Mouse (Mus musculus) layer of hippocampus, adult 8-10 months (tissue): Measurements from ENCODE around the gene Bloc1s4. TPM values are rescaled to one million over a fixed set of nuclear protein-coding genes. Genes with fewer than 3 reads are reported as not detected.

Experiments
- DNase-seq, 2 experiments: peaks; one replicate each; pipeline ENCODE4 v3.0.0; 2022; ENCODE audit warnings: low spot score in 2 of 2
- total RNA-seq, 4 experiments: library from RNA; stranded (reverse); gene quantifications; 2 replicates each; pipeline ENCODE4 v1.2.4; 2022

The Bloc1s4 gene
- total RNA-seq, 4 experiments from 2014 or later = 14.4 to 21.4 (median 18.5) TPM

DNA sequence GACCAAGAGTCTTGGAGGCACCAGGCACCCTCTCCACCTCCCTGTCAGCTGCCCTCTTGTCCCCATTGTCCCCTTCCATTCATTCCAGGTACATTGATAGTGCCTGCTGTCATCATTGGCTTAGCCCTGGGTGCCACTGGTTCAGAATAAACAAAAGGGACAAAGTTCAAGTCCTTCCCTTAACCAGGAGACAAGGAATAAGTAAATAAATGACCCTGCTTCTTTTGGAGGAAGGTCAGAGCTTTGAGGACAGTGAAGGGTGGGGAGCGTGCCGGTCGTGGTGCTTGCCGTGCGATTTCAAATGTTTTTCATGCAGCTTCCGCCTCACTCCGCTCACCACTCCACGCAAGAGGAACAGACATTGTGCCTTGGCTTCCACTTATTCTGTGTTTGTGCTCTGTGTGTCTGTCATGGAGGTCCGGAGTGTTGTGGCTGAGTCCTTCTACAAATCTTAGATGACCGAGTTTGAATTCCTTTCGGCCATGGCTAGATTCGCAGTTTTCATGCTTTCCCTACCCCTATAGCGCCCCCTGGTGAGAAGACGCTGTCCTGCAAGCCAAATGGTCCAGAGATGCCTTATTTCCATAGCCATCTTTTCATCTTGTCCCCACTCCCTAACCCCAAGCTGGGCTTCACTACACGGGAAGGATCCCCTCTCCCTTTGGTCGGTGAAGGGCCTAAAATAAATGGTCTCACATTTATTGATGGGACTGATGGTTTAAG lies 6.2 kb downstream of the Bloc1s4 start:
- peak; percentile 60 to 87 for DNase-seq

DNA sequence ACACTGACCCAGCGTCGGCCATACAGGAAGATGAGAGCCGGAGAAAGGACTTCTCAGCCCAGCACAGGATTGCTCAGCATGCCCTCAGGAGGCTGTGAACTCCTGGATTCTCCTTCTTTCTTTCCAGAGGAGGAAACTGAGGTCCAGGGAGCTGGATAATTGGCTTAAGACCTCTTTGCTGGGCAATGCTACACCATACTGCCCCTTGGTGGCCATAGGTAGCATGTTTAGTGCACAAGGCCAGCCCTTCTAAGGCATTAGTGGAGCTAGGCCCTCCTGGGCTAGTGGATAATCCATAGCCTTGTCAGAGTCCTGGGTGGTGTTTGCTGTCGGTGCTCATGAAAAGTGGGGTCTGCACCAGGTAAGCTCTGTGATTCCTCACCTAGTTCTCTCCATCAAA lies 8.6 kb downstream of the Bloc1s4 start:
- DNase-seq = no peak

DNA sequence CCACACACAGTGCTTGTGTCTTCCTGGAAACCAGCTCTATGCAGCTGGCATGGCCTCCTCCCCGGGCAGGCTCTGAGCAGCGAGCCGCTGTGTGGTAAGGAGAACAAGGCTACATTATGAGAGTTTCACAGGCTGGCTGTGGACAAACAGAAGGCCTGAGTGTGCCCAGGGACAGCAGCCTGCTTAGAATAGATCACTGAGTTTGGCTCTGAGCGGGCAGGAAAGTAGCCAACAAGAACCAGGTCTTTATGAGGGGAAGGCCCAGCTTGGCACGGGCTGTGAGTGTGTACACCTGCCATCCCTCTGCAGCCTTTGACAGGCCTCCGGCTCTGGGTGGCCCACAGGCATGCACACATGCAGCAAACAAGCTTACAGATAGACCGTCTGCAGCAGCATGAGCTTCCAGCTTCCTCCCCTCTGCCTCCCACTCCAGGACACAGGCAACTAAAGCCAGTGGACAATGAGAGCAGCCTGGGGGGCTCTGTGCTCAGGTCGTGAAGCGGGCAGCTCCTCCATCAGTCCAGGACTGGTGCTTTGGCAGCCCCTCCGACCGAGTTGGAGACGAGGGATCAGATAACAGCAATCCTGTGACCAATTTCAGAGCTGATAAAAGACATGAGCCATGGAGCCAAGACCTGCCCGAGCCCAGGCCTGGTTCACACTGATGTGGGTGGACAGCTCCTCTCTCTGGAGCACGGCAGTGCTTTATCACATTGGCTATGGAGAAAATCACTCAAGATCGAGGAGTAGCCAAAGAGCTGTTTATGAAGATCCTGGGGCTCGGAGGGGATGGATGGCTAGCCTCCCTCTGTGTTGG lies 9.4 kb downstream of the Bloc1s4 start:
- peak; percentile 74 to 89 for DNase-seq

DNA sequence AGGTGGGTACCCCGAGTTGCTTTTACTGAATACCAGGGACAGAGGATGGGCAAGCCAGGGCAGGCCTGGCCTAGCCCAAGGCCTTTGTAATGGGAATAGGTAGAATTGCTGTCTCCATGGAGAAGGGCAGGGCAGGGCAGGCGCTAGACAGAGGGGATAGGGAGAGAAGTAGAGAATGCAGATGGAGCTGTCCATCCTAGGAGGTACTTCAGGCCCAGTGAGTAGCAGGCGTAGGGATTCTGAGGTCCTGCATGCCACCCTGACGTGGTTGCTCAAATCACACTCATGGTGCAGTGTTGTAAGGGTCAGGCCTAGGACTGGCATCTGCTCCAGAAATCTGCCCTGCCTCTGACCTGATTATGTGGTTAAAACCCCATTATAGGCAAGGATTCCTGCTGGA lies 10.7 kb downstream of the Bloc1s4 start:
- no peak for DNase-seq

DNA sequence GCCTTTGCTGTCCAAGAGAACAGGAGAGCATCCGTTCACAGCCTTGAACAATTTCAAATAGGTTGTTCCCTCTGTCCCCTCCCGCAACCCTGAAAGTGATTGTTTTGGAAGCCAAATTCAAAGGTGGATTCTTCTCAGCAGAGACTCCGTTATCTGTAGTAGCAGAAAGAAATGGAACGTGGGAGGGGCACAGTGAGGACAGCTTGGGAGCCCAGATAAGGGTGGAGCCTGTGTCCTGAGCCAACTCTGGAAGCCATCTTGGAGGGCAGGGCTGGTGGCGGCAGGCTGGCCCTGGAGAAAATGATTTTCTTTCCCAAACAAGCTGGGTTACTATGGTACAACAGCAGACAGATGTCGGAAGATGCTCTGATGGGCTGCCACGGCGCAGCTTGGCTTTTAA lies 12.4 kb downstream of the Bloc1s4 start:
- no peak for DNase-seq

DNA sequence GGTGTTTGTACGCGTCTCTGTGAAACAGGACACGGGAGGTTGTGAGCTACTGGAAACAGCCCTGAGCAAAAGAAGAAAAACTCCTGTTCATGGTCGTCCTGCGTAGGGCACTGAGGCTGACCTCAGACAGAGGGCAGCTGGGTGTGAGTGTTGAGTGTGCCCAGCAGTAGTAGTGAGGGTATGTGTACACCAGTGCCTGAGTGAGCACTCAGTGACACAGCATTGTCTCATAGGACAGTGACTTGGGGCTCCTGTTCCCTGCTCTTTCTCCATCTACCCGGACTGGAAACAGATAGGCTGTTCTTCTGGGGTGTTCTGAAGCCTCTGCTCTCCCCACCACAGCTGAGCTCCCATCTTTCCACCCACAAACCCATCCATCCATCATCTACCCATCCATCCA lies 13.3 kb downstream of the Bloc1s4 start:
- no peak for DNase-seq

DNA sequence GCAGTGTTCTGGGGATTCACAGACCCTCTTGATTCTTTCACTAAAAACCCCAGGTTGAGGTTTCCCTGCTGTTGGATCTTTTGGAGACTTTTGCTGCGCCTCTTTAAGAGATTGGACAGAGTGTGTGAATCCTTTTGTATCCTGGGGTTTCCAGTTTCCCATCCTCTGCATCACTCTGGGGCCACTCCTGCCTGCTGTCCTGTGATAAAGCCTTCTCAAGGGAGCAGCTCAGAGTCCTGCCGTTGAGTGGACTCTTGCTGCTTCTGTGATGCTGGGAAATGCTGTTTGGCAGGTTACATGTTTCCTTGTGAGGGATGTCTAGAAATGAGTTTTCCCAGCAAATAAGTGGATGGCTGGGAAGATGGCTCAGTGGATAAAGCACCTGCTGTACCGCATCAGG lies 15.0 kb downstream of the Bloc1s4 start:
- DNase-seq = no peak

DNA sequence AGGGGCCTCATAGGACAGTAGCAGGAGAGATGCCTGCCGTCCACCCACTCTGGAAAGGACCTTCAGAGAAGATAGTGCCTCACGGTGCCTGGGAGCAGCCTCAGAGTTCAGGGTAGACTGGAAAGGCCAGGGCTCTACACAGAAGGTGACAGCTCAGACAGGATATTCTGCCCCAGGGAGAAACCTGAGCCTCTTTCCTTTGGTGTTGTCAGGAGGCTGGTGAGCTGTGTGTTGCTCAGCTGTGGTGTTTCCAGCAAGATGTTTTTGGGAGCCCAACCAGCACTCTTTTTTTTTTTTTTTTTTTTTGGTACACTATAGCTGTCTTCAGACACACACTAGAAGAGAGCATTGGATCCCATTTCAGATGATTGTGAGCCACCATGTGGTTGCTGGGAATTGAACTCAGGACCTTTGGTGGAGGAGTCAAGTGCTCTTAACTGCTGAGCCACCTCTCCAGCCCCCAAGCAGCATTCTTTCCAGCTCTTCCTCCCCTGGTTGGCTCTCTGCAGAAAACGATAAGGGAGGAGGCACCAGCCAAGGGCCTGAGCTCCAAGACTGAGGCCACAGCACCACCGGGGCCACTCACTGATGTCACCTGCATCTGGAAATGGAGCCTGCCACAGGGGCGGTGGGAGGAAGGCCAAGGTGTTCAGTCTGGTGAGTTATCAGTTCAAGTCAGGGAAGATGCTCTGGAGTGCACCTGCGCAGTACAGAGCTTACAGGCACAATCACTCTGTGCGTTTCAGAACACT lies 16.4 kb downstream of the Bloc1s4 start:
- no peak for DNase-seq

DNA sequence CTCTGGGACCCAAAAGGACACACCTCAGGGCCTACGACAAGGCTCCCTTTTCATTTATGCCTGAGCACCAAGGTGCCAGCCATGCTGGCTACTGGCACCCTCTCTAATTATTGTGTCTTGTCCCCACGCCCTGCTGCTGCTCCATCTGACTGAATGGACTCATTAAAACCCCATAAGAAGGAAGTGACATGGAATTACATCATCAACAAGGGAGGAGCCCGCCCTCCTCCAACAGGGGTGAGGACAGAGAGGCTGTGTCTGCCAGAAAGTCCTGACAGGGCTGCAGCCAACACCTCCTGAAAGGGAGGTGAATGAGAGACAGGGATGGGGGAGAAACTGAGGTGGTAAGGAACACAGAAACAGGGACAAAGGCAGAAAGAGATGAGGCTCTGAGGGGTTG lies 17.8 kb downstream of the Bloc1s4 start:
- no peak for DNase-seq

DNA sequence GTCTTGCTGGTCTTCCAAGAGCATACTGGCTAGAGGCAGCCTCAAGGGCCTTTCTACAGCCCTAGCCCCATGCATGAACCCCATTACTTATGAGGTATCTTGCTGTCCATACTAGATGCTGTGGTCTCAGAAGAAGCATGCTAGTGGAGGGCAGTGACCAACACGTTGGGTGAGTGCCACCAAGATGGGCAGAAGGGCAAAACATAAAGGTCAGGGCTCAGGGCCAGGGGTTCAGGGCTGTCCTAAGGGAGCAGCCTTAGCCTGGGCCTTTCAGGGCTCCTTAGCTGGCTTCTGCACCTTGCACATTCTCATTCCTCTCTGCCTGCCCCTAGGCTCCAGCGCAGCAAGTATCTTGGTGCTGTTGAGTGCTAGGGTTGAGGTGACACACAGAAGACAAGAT lies 18.5 kb downstream of the Bloc1s4 start:
- DNase-seq = no peak

DNA sequence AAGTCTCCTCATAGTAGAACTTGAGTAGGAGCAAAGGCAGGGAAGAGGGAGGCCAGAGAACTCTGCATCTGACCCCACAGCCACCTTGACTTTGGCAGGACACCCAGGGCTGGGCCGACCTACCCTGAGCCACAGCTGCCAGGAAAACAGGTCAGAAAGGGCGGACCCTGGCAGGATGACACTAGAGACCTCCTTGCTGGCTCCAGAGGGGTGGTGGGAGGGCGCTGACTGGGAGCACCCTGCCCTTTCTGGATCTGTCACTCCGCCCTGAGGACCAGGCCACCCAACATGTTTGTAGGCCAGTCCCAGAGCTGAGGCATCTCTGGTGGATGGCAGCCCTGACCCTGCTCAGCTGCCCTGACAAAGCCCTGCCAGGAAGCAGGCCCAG lies 19.4 kb downstream of the Bloc1s4 start:
- DNase-seq = no peak

DNA sequence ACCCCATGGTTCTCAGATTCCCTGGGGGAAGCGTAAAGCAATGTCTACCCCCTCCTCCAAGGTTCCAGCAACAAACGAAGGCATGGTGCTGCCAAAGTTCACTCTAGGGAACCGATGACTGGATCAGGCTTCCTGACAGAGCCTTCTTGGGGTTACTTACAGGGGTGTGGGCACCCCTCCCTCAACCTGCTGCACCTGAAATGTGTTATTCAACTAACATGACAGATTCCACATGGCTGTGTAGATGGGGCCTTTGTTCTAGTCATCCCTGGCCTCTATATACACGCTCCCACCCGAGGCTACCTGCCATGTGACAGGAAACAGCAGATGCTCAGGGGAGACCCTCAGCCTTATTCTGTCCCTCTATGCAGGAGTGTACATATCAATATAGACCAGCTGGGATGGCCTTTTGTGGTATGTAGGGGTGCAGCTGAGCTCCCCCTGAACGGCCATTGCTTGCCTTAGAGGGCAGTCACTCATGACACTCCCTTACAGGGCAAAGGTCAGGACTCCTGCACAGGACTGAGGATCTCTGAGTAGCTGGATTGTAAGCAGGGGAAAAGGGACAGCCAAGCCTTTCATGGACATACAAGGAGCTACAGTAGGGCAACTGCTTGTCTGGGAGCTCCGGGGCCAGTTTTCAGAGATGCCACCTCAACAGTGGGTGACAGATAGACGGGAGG lies 19.9 kb downstream of the Bloc1s4 start:
- no peak for DNase-seq

DNA sequence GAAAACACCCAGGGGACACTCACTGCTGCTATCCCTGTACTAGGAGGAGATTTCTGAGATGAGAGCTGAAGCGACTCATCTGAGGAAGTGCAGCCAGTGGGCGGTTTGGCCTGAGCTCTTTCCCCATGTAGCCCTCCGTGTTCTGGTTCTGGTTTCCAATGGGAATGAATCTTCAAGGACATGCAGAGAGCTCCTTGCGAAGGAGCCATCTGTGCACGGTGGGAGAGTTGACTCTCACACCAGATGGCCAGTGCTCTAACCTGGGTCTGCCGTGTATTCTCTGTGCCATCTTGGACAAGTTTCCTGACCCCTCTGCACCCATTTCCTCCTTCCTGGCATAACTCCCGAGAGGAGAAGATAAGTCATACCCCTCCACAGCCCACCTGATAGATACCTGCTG lies 20.7 kb downstream of the Bloc1s4 start:
- DNase-seq = no peak

DNA sequence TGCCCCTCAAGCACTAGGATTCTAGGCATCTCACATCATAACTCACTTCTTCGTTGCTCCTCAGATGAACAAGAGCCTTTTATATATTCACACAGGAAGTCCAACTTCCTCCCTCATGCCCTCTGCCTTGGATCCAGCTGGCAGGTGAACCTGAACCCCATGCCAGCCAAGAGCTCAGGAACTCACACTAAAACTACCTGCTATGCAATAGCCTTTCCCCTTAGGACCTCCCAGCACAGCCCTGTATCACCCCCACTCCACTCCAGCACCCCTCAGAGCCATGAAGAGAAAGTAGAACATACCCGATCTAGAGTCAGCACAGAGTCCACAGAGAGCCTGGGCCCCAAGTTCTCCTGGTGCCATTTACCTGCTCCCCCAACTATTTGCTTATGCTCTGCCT lies 21.3 kb downstream of the Bloc1s4 start:
- DNase-seq = no peak

DNA sequence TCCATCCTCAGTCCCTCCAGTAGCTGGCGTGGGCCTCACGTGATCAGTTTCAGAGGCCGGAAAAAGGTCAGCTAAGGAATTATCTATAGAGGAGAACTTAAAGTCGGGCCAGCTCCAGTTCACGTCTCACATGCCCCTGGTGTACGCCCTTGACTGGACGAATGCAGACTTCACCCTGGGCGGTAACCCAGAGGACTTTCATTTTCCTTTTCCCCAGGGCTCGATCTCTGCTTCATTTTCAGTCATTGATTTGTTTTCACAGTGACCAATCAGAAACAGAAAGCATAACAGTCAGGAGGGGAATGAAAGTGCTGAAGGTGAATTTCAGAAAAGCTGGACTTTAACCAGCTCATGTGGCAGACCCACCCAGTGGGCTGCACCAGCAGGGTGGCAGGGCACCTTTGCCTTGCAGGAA lies 22.1 kb downstream of the Bloc1s4 start:
- no peak for DNase-seq

DNA sequence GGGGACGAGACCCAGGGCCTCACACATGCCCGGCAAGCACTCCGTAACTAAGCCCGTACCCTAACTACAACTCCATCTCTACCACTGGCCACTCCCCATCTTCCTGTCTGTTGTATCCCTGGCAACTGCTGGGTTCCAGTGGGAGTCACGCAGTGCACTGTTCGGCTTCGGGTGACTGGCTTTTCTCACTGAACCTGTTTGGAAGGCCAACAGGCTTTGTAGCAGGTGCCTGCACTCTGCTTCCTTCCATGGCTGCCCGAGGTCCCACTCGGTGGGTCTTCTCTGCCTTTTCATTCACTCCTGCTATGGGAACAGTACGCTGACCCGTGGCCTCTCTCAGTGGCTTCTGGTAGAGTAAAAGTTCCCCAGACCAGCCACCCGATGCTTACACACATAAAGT lies 22.6 kb downstream of the Bloc1s4 start:
- no peak for DNase-seq

DNA sequence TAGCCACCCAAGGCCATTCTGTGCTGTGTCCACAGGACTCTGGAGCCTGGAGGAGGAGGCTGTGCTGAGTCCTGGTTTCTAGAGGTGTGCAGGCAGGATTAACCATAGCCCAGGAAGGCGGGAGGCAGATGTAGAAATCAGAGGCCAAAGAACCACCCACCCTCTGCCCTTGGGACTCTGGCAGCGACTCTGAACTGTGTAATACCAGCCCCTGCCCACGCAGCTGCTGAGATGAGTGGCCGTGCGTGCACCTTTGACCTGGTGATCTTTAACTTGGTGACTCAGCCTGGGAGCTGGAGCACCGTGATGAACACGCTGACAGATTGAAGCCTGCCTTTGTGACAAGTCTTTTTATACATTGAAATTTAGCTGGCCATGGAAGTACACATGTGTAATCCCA lies 24.2 kb downstream of the Bloc1s4 start:
- no peak for DNase-seq

DNA sequence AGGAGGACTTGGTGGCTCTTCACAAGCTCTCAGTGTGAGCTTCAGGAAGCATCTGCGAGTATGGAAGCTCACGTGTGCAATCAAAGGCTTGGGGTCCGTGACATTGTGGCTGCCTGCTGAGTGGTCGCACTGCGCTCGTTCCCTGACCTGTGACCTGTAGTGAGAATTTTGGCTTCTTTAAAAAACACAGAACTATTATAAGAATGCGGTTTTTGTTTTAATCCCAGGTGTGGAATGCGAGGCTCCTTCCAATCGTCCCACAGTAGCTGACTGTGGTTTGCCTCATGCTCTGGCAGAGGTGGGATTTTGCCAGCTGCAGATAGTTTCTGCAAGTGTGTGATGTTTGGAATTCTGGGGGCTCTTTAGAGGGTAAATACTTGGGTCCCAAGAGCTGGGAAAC lies 25.1 kb downstream of the Bloc1s4 start:
- DNase-seq = no peak

DNA sequence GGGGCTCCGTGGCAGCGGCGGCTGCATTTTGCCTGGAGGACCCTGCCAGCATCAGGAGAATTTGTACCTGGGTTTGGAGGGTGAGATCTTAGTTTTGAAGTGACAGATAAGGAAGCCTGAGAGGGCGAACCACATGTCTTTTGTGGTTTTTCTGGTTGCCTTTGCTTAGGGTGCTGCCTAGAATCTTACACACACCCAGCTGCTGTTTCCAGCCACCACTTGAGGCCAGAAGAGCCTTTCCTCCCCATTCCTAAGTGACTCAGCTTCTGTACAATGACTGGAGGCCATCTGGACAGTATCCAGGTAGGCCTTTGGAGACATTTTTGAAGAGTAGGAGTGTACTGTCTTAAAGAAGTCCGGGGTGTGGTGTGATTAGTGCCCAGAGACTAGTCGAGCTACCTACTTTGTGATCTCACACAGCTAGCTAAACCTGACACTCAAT lies 26.0 kb downstream of the Bloc1s4 start:
- no peak for DNase-seq

DNA sequence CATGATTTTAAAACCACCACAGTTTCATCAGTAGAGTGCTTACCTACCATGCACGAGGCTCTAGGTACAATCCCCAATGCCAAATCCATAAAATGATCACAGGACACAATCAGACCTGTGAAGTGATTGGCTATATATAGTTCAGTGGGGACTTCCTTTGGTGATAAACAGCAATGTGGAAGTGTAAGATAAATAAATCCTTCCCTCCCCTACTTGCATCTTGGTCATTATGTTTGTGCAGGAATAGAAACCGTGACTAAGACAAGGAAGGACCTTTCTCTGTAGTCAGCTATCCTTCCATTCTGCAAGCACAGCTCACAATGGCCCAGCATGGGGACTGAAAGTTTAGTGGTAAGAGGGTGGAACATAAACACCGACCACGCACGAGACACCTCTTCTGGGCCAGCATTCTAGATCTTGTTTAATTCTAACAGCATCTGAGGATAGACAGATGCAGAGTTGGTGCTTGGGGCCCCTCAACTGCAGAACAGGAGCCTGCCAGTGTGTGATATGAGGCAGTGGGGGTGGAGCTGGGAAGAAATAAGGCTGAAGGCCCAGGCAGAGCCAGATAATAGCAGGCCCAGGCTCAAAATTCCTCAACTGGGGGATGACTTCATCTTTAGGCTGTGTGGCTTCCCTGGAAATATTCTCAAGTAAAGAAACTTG lies 27.6 kb downstream of the Bloc1s4 start:
- DNase-seq = no peak

DNA sequence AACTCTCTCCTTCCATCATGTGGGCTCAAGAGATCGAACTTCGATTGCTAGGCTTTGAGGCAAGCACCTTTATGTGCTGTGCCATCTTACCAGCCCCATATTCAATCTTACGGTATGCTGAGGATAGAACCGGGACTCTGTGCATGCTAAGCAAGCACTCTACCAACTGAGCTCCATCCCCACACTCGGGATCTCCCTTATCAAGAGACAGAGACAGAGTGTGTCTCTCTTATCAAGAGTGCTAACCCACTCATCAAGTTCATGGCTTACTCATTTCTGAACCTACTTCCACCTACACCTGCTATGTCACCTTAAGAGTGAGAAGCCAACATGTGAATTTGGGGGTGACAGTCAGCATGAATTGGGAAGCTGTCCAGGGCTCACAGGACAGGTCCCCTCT lies 28.2 kb downstream of the Bloc1s4 start:
- DNase-seq = no peak
